Mouse (Mus musculus): ENCODE measurements around the gene Hps1. TPM values are rescaled to one million over a fixed set of nuclear protein-coding genes. Genes with fewer than 3 reads are reported as not detected.
A peak's percentile ranks its signal among the peaks of the same experiment; 100 is the strongest.

Hps1 gene
- polyA plus RNA-seq, 1 experiment = 27.3 TPM

DNA sequence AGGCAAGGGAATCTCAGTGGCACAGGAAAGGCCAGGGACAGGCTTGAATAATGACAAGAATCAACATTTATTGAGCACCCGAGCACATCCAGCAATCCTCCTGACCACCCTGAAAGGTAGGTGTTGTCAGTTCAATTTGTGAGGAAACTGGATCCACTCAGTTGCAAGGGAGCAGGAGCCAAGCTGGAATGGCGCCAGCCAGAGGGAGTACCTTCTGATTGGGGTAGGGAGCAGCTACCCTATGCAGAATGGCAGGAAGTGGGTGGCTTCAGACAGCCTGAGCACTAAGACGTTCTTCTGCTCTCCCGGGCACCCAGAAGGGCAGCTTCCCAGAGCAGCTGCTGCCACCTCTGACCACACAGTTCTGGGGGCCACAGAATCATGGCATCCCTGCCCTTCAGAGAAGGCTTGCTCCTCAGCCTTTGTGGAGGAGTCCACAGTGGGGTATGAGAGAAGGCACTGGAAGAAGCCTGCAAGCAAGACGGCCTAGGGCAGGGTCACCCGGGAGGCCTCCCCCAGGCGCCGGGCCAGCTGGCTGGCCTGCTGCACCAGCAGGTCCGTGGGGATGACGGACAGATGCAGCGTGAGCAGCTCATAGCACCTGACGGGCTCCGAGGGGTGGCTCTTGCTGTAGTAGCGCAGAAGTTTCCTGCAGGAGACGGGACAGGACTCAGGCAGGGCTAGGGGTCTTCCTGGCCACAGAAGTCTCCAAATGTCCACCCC, 24.5 kb downstream of the Hps1 start:
- H3K27me3 ChIP-seq (ENCODE audit: control insufficient read depth, insufficient read depth, low read length) = no peaks in the 10 kb centered on the region
- no peak overlapping the region for H3K27ac ChIP-seq (ENCODE audit: insufficient read depth, low read depth, low read length)
- no peak for TF ChIP-seq CTCF (IDR thresholded peaks at IDR 0.05; ENCODE audit: extremely low read depth, insufficient read length, insufficient replicate concordance, low read depth, low read length)
- no peak for TF ChIP-seq POLR2A (IDR thresholded peaks at IDR 0.05; ENCODE audit: low read depth, low read length)
- H3K4me3 ChIP-seq (ENCODE audit: low read depth, low read length) = no peak overlapping the region
- H3K36me3 ChIP-seq (ENCODE audit: control insufficient read depth, insufficient read depth, low read length) = peaks cover 3% of the 10 kb centered on the region; the same call in 1 of the 2 replicates
- WGBS = 45% methylated on average over 15 of the region's 15 CpGs
- peaks cover 8% of the 10 kb centered on the region; the same call in 1 of the 2 replicates for H3K4me1 ChIP-seq (ENCODE audit: control insufficient read depth, insufficient read depth, insufficient read length, low read length)

GRCm38 (mm10) chr19:42753141-42753917, 26.4 kb downstream of the Hps1 start:
- 3% methylated on average over 11 of the region's 11 CpGs for WGBS
- TF ChIP-seq CTCF (IDR thresholded peaks at IDR 0.05; ENCODE audit: extremely low read depth, insufficient read length, insufficient replicate concordance, low read depth, low read length) (no peak), POLR2A (IDR thresholded peaks at IDR 0.05; ENCODE audit: low read depth, low read length) (no peak)
- H3K4me3 ChIP-seq (ENCODE audit: low read depth, low read length) = peak overlapping the region; percentile 63
- H3K36me3 ChIP-seq (ENCODE audit: control insufficient read depth, insufficient read depth, low read length) = no peaks in the 10 kb centered on the region
- H3K27ac ChIP-seq (ENCODE audit: insufficient read depth, low read depth, low read length) = peak overlapping the region; percentile 92
- peaks cover 11% of the 10 kb centered on the region; the same call in 1 of the 2 replicates for H3K4me1 ChIP-seq (ENCODE audit: control insufficient read depth, insufficient read depth, insufficient read length, low read length)
- no peaks in the 10 kb centered on the region for H3K27me3 ChIP-seq (ENCODE audit: control insufficient read depth, insufficient read depth, low read length)

DNA sequence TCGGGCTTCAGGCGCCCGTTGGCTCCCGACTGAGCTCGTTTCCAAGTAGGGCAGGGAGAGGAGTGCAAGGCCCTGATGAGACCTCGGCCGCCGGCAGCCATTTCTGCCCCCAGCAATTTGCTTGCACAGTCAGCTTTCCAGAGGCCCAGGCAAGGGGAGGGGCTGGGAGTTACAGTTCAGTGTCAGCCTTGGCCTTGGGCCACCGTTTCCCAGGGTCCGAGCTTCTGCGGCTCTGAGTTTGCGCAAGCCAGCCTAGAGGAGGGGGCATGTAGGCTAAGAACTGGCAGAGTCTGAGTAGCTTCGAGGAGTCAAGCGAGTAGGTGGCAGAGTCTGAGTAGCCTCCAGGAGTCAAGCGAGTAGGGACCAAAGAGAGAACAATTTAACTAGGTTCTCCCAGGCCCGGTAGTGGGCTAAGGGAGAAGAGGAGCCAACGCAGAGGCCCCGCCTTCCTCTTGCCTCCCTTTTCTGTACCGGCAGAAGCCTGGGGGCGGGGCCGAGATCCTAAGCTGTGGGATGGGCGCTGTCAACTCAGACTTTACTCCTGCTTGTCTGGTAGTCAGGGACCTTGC, 27.3 kb downstream of the Hps1 start, which contains the start of gene Pyroxd2:
Gene Pyroxd2, minus strand, starts transcription at position 413 of the 569 bp plus-strand sequence.
- peak within 1 kb of the TSS; percentile 63 for H3K4me3 ChIP-seq (ENCODE audit: low read depth, low read length)

DNA sequence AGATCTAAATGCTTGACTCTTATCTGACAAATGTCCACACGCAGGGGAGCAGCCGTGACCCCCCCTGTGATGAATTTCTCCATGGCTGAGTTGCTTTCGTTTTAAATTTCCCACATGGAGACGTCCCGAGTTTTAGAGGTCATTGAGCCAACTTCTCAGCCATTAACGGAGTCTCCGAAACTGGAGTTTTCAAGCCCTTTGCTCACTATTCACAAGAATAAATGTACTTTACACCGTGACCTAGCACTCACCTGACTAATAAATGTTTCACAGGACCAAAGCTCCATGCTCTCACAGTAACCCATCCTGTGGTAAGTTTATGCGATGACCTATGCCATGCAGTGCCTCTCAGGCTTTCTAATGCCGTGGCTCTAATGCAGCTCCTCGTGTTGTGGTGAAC, 29.6 kb downstream of the Hps1 start:
- Histone ChIP-seq H3K36me3 (ENCODE audit: control insufficient read depth, insufficient read depth, low read length) (no peaks in the 10 kb centered on the region), H3K27ac (ENCODE audit: insufficient read depth, low read depth, low read length) (no peak overlapping the region), H3K4me1 (ENCODE audit: control insufficient read depth, insufficient read depth, insufficient read length, low read length) (peaks cover 15% of the 10 kb centered on the region; the same call in 1 of the 2 replicates), H3K4me3 (ENCODE audit: low read depth, low read length) (no peak overlapping the region), H3K27me3 (ENCODE audit: control insufficient read depth, insufficient read depth, low read length) (no peaks in the 10 kb centered on the region)
- 48% methylated on average over 11 of the region's 11 CpGs for WGBS
- TF ChIP-seq CTCF (IDR thresholded peaks at IDR 0.05; ENCODE audit: extremely low read depth, insufficient read length, insufficient replicate concordance, low read depth, low read length) (no peak), POLR2A (IDR thresholded peaks at IDR 0.05; ENCODE audit: low read depth, low read length) (no peak)

More for the DNA sequence above, 27.3 kb downstream of the Hps1 start, which contains the start of gene Pyroxd2:
- no peaks in the 10 kb centered on the region for H3K36me3 ChIP-seq (ENCODE audit: control insufficient read depth, insufficient read depth, low read length)
- H3K27me3 ChIP-seq (ENCODE audit: control insufficient read depth, insufficient read depth, low read length) = no peaks in the 10 kb centered on the region
- peak within 1 kb of the TSS; percentile 92 for H3K27ac ChIP-seq (ENCODE audit: insufficient read depth, low read depth, low read length)
- 7% methylated on average over 22 of the region's 22 CpGs for WGBS
- H3K4me1 ChIP-seq (ENCODE audit: control insufficient read depth, insufficient read depth, insufficient read length, low read length) = peaks cover 11% of the 10 kb centered on the region; the same call in 1 of the 2 replicates
- TF ChIP-seq CTCF (IDR thresholded peaks at IDR 0.05; ENCODE audit: extremely low read depth, insufficient read length, insufficient replicate concordance, low read depth, low read length) = no peak
- peak; percentile 14; the same call in 1 of the 2 replicates for TF ChIP-seq POLR2A (IDR thresholded peaks at IDR 0.05; ENCODE audit: low read depth, low read length)

DNA sequence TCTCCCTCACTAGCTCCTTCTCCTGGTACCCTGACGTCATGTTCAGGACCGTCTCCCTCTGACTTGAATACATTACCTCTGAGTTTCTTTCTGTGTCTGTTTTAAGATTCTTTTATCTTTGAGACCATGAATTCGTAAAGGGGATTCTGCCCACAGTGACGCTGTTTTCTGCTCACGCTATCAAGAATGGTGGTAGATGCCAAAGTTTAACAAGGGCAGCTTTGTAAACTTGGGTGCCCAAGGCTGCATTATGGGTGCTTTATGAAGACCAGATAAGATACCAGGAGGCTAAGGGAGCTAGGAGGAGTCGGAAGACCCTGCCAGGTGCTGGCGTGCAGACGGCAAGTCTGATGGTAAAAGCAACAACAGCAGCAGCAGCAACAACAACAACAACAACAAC, 33.1 kb downstream of the Hps1 start:
- no peak overlapping the region for H3K4me3 ChIP-seq (ENCODE audit: low read depth, low read length)
- 54% methylated on average over 8 of the region's 8 CpGs for WGBS
- H3K36me3 ChIP-seq (ENCODE audit: control insufficient read depth, insufficient read depth, low read length) = no peaks in the 10 kb centered on the region
- no peaks in the 10 kb centered on the region for H3K27me3 ChIP-seq (ENCODE audit: control insufficient read depth, insufficient read depth, low read length)
- H3K27ac ChIP-seq (ENCODE audit: insufficient read depth, low read depth, low read length) = no peak overlapping the region
- H3K4me1 ChIP-seq (ENCODE audit: control insufficient read depth, insufficient read depth, insufficient read length, low read length) = peaks cover 8% of the 10 kb centered on the region; the same call in 1 of the 2 replicates
- TF ChIP-seq POLR2A (IDR thresholded peaks at IDR 0.05; ENCODE audit: low read depth, low read length) = no peak
- TF ChIP-seq CTCF (IDR thresholded peaks at IDR 0.05; ENCODE audit: extremely low read depth, insufficient read length, insufficient replicate concordance, low read depth, low read length) = no peak

GRCm38 (mm10) chr19:42745869-42746224, 33.9 kb downstream of the Hps1 start:
- WGBS = 31% methylated on average over 4 of the region's 4 CpGs
- Histone ChIP-seq H3K27me3 (ENCODE audit: control insufficient read depth, insufficient read depth, low read length) (no peaks in the 10 kb centered on the region), H3K27ac (ENCODE audit: insufficient read depth, low read depth, low read length) (no peak overlapping the region), H3K36me3 (ENCODE audit: control insufficient read depth, insufficient read depth, low read length) (no peaks in the 10 kb centered on the region), H3K4me3 (ENCODE audit: low read depth, low read length) (no peak overlapping the region), H3K4me1 (ENCODE audit: control insufficient read depth, insufficient read depth, insufficient read length, low read length) (peaks cover 8% of the 10 kb centered on the region; the same call in 1 of the 2 replicates)
- TF ChIP-seq POLR2A (IDR thresholded peaks at IDR 0.05; ENCODE audit: low read depth, low read length) (no peak), CTCF (IDR thresholded peaks at IDR 0.05; ENCODE audit: extremely low read depth, insufficient read length, insufficient replicate concordance, low read depth, low read length) (no peak)

Measured in small intestine, adult 2 months (tissue).